Mouse (Mus musculus): ENCODE results near the gene Gtf2f1.

Gtf2f1 gene

DNA sequence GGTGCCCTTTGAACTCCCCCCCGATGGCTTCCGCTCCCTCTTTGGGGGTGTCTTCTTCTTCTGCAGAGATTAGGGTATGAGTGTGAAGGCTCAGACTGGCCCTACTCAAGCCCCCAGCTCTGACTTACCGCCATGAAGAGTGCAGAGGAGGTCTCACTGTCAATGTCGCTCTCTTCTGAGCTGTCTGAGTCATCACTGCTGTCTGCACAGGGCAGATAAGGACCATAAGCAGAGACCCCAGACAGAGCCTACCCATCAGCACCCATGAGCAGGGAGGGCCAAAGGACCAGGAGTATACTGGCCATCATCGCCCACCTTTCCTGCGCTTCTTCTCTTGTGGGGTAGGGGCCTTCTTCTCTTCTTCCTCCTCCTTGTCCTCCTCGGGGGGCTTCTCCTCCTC, 7.1 kb downstream of the Gtf2f1 start:
- DNase-seq (ENCODE audit: low spot score in 2 of 2): no peak

DNA sequence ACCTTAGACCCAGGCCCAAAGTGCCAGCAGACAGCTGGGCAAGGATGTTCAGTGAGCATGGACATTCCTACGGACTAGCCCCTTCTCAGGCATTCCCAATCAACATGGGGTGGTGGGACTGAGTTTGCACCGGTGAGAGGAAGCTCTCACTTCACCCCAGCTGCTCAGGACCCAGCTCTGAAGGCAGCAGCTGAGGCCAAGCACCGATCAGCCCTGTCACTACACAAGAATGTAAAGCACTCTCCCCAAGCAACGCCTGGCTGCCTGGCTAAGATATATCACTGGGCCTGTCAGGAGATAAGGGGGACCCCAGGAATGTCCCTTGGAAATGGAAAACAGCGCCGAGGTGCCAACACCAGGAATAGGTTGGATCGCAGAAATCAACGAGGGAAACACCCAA, 9.9 kb downstream of the Gtf2f1 start:
- DNase-seq (ENCODE audit: low spot score in 2 of 2): no peak

DNA sequence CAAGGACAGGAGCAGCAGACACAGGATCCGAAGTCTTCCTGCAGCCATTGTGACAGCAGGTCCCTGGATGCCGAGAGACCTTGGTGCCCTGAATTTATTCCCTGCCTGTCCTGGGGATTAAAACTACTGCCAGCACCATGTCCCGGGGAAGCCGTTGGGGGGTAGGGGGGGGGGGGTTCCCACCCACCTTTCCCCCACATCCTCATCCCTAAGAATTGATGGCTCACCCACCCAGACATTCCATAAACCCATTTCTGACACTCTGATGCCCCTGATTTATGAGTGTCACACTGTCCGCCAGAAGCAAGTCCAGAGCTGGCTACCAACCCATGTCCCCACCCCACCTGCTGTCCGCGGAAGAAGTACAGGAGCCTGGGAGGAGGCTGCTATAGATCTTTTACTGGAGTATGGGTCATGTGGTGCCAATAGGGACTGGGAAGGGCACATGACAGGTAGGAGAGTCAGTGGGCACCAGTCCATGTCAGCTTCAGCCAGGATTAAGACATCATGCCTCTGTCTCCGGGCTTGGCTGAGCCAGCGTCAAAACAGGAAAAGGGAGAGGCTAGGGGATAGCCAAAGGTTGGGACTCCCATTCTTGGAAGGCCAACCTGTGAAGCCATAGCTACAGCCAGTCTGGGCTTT, 11.0 kb downstream of the Gtf2f1 start, which contains the start of gene Pspn:
Gene Pspn, minus strand, starts transcription at position 51 of the 642 bp plus-strand sequence.
- no peak for DNase-seq (ENCODE audit: low spot score in 2 of 2)

DNA sequence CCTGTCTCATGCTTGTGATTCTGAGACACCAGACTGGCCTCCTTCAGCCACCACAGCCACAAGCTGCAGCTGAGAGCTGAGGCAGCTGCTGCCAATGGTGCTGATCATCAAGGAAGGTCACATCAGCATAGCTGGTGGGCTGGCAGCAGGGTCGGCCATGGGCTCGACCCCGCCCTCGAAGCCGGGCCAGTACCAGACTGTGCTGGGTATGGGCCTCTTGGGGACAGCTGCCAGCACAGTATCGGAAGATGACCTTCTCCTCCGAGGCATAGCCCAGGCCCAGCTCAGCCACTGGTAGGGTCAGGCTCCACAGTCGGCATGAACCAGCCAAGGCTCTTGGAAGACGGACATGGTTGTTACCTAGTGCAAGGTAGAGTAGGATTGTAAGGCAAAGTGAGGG, 11.7 kb downstream of the Gtf2f1 start:
- no peak for DNase-seq (ENCODE audit: low spot score in 2 of 2)

DNA sequence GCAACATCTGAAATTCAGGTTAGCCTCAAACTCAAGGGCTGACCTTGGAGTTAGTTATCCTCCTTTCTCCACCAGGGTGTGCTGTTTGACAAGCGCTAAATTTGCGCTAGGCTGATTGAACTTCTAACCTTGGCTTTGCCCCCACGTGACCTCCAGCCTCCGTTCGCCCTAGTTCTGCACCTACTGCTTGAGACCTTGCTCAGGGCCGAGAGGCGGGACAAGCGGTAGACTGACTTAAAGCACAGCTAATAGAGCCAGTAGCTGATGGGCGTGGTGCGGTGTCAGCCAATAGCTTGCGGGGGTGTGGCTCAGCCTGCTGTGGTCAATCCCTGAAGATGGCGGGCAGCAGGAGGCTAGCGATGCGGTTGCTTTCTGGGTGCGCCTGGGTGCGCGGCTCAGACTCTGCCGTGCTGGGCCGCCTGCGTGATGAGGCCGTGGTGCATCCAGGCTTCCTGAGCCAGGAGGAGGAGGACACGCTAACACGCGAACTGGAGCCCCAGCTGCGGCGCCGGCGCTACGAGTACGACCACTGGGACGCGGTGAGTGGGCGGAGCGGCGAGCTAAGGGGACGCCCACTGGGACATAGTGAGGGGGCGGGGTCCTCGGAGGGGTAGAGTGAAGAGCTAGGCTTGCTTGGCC, 13.9 kb downstream of the Gtf2f1 start, which contains the start of gene Alkbh7:
Gene Alkbh7, plus strand, starts transcription at position 311 of the 639 bp plus-strand sequence.
- peak; percentile 80 to 91 for DNase-seq (ENCODE audit: low spot score in 2 of 2)

DNA sequence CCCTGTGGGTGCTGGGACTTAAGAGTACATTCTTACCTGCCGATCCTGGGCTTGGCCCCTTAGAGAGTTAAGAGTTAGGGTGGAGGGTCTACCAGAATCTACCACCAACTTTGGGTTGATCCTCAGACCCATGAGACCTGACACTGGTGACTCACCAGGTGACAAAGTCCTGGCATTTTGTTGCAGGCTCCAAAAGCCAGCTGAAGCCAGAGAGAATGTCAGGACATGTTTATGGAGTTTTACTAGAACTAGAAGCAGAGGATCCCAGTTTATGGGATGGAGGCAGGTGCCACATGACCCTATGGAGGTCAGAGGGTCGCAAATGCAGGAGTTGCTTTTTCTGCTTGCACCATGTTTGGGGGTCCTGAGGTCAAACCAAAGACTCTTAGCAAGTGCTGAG, 14.6 kb downstream of the Gtf2f1 start:
- no peak for DNase-seq (ENCODE audit: low spot score in 2 of 2)

DNA sequence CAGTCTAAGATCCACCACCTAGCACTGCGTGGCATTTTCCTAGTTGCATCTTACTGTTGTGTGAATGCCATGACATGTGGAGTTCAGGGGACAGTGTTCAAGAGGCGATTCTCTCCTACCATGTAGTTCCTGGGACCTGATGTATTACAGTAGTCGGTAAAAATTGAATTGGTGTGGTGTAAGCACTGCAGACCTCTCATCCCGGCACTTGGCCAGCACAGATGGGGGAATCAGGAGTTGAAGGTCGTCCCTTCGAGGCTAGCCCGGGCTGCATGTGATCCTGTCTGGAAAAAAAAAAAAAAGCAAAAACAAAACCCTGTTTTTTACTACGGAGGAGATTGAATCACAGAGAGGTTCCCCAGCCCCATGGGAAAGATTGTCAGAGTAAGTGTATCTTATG, 16.0 kb downstream of the Gtf2f1 start:
- no peak for DNase-seq (ENCODE audit: low spot score in 2 of 2)

DNA sequence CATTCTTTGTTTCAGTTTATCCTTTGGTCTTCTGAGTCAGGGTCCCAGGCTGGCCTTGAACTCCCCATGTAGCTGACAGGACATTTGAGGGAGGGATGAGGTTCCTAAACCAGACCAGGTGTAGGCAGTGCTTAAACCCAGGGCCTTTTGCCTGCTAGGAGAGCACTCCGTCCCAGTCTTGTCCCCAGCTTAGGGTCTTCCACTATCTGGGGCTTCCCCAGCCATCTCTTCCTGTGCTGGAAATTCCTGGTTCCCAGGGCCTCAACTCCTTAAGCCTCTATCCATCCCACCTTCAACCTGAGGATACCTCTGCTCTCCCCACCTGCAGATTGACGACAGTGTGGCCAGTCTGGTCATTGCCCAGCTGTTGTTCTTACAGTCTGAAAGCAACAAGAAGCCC, 20.1 kb downstream of the Gtf2f1 start:
- DNase-seq (ENCODE audit: low spot score in 2 of 2): peak in 1 of 2 experiments; percentile 6

DNA sequence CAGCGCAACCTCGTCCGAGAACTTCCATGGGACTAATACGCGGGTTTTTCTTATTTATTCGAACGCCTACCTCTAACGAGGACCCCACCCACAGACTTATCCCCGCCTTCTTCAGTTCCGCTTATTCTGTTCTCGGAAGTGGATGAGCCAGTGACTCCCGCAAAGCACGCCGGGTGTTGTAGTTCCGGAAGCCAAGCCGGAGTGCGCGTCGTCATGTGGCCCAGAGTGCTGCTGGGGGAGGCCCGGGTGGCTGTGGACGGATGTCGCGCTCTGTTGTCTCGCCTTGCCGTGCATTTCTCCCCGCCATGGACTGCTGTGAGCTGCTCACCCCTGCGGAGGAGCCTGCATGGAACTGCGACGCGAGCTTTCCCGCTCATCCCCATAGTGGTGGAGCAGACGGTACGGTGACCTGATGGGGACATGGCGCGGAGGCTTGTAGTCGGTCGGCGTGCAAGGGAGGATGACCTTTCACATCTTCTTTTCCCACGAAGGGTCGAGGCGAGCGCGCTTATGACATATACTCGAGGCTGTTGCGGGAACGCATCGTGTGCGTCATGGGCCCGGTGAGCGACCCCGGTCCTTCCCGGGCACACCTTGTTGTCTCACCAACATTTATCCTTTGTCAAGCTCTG, 20.9 kb downstream of the Gtf2f1 start, which contains the start of gene Clpp:
Gene Clpp, plus strand, starts transcription at position 191 of the 632 bp plus-strand sequence.
- peak; percentile 86 to 91 for DNase-seq (ENCODE audit: low spot score in 2 of 2)

DNA sequence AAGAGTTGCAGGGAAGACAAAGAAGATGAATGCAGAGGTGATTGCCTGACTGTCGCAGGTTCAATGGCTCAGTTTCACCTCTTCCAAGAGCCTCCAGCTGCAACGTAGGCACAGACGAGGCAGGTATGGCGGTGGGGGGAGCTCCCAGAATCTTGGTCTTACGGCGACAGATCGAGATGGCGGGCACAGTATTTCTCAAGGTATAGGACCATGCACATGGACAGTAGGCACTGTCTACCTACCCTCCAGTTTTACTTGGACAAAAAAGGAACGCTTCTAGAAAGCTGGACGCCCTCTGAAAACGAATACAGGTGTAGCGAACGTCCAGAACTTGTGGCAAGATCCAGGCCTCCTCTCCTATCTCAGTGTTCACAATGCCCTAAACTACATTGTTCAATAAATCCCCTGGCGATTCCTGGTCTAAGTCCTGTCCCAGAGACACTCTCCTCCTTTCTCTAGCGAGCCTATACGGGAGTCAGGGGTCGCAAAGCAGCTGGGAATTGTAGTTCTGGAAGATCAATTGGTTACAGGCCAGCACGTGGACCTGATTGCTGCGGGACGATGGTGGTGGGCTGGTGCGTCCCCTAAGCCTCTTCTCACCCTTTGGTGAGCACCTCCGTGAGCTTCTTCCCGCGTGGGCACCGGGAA, 21.5 kb downstream of the Gtf2f1 start:
- DNase-seq (ENCODE audit: low spot score in 2 of 2): peak in 1 of 2 experiments; percentile 4

DNA sequence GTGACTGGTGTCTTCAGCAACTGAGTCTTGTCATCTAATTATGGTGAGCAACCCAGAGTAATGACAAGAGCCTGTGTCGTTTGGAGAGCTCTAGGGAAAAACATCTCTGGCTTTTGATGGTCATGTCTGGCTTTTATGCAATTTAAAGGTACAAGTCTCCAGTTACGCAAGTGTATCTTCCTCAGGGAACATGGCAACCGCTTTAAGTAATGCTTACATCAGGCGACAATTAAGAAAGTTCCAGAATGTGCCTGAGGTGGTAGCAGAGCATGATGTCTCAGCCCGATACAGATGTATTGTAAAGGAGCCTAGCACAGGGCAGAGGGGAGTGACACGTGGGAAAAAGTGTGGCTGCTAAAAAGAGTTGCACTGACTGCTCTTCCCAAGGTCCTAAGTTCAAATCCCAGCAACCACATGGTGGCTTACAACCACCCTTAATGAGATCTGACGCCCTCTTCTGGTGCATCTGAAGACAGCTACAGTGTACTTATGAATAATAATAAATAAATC, 22.1 kb downstream of the Gtf2f1 start:
- no peak for DNase-seq (ENCODE audit: low spot score in 2 of 2)

DNA sequence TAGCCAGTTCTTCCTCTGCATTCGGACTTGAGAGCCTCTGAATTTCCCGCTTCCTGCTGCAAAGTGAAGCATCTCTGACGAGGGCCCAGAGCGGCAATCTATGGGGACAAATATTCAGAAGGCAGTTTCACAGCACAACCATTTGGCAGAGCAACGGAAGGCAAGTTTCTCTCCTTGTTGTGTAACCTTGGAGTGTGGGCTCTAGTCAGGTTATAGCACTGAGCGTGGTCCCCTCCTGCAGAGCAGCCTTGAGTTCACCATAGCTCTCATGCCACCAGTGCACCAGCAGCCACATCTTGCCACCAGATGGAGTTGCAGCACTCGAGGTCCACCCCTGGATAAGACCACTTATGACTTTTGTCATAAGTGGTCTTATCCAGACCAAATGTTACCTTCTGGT, 22.6 kb downstream of the Gtf2f1 start:
- no peak for DNase-seq (ENCODE audit: low spot score in 2 of 2)

DNA sequence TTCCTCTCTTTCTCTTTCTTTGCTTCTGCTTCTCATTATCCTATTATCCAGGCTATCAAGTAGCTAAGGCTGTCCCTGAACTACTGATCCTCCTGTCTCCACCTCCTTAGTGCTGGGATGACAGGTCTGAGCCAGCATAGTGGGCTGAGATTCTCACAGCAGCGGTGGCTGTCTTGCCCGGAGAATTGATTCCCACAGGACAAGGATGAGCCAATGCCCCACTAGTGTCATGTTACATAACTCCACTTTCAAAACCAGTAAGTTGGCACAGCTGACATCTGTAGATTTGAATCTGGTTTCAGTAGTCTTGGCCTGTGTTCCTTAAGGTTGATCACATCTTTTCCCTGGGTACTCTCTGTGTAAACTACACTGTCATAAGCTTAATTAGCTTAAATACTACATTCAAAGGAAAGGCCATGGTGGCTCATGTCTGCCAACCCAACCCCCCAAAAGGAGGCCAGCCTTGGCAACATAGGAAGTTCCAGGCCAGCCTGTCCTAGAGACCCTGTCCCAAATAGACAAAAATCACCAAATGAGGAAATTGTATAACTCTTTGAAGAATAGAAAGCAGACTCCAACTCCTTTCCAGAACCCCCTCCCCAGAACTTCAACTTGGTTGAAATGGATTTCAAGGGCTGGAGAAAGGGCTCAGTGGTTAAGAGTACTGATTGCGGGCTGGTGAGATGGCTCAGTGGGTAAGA, 24.8 kb downstream of the Gtf2f1 start:
- DNase-seq (ENCODE audit: low spot score in 2 of 2): no peak

DNA sequence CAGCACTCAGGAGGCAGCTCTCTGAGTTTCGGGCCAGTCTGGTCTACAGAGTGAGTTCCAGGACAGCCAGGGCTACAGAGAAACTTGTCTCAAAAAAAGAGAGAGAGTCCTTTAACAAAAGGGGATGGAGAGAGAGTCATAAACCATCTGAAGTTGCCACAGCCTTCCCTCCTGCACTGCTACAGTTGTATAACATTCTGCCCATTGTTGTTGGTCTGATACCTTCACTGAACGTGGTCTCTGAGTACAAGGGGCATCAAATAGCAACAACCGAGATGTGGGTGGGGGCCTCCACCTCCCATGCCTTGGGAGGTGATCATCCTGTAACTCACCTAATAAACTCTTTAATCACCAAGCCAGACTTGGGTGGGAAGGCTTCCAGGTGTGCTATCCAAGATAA, 25.4 kb downstream of the Gtf2f1 start:
- DNase-seq (ENCODE audit: low spot score in 2 of 2): no peak

DNA sequence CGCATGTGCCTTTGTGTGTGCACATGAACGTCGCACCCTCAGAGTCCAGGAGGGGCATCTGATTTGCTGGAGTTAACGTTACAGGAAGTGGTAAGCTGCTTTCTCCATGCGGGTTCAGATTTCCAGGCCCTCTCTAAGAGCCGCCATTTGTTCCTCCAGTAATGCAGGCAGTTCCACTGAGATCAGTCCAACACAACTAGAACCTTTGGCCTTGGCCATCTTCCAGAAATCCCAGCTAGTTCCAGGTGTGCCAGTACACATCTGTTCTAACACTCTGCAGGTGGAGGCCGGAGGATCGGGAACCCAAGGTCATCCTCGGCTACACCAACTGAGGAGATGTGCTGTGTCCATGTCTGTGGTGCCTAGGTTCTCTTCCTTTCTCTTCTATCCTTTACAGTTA, 26.2 kb downstream of the Gtf2f1 start:
- no peak for DNase-seq (ENCODE audit: low spot score in 2 of 2)

DNA sequence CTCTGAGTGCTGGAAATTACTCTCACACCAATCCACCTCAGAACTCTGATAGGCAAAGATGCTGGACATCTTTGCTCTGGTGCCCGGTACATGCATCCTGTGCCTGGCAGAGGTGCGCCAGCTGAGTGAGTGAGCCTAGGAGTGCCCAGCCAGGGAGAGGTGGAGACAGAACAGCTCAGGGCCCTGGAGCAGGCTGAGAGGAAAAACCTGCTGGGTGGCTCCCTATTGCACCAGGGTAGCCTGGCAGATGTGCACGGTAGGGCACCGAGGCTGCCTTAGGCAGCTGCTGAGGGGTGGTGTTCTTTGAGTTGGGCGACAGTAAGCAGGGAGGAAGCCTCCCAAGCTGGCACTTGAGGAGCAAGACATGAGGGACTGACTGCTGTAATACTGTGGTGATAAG, 29.1 kb downstream of the Gtf2f1 start, which contains the start of gene Acer1:
Gene Acer1, minus strand, starts transcription at position 114 of the 400 bp plus-strand sequence.
- no peak for DNase-seq (ENCODE audit: low spot score in 2 of 2)

DNA sequence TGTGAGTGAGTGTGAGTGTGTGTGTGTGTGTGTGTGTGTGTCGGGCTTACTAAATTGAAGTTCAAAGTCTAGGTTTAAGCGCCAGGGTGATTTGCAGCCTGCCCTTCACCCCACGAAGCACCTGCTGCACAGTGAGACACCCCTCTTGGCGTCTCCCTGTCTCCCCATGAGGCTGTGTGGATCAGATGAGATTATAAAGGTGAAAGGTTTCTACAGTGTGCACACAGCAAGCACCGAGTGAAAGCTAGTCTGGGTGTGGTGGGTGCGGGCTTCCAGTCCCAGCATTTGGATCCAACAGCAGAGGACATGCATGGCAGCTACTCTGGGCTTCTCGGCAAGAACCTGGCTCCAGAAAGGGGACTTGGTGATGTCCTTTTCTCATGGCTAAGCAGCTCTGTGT, 30.0 kb downstream of the Gtf2f1 start:
- no peak for DNase-seq (ENCODE audit: low spot score in 2 of 2)

DNA sequence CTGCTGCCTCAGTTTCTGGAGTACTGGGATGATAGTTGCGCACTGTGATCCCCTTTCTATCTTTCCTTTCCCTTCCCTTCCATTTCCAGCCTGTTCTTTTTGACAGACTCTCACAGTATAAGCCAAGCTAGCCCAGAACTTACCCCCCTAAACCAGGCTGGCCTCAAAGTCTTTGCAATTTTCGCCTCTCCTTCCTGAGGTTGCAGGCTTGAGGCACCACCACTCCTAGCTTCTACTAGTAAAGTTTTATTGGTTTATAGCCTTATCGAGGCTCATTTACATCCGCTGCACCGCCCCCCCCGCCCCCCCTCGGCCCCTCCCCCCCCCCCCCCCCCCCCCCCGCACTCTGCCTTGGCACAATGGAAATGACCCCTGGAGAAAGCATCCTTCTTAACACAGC, 31.6 kb downstream of the Gtf2f1 start:
- no peak for DNase-seq (ENCODE audit: low spot score in 2 of 2)

DNA sequence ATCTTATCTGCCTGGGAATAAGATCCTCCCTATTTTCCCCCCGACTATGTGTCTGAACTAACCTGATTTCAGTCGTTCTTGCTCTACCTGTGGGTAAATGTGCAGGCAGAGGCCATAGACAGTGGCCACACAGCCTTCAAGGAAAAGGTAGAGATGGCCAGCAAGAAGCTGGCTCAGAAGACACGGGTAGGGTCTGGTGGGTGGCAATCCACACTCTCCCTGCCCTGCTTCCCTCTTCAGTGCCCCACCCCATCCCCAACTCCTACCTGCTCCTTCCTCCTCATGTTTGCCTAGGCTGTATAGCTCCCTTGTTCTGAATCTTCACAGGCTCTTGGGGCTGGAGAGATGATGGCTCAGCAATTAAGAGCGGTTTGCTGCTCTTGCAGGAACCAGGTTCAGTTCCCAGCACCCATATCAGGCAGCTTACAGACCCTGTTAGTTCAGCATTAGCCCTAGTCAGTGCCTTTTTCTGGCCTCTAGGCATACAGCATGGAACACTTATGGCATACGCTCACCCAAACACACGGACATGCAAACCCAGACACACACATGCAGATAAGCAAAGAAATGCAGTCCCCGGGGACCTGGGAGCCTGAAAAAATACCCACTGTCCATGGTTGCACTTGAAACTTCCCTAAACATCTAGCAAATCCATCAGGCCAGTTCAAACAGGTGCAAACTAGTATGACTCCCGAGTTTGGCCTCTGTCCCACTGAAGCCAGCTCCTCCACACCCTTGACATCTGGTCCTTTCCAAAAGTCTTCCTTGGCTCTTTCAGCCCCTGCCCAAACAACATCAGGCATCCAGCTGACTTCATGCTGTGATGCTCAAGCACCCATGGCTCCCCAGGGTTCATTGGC, 34.3 kb downstream of the Gtf2f1 start:
- no peak for DNase-seq (ENCODE audit: low spot score in 2 of 2)

DNA sequence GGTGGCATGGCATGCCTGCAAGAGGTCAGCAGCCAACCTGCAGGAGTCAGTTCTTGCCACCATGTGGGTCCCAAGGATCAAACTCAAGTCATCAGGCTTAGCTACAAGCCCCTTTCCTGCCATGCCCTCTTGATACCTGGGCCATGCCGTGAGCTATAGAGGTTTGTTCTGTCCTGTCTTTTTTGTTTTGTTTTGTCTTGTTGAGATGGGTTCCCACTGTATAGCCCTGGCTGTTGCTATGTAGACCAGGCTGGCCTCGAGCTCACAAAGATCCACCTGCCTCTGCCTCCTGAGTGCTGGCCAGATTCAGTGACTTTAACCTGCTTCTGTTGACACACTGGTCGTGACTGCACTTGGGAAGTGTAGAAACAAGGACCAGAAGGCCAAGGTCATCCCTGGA, 35.7 kb downstream of the Gtf2f1 start:
- no peak for DNase-seq (ENCODE audit: low spot score in 2 of 2)
